Mouse (Mus musculus): Measurements from ENCODE around the gene Cdh4.

DNA sequence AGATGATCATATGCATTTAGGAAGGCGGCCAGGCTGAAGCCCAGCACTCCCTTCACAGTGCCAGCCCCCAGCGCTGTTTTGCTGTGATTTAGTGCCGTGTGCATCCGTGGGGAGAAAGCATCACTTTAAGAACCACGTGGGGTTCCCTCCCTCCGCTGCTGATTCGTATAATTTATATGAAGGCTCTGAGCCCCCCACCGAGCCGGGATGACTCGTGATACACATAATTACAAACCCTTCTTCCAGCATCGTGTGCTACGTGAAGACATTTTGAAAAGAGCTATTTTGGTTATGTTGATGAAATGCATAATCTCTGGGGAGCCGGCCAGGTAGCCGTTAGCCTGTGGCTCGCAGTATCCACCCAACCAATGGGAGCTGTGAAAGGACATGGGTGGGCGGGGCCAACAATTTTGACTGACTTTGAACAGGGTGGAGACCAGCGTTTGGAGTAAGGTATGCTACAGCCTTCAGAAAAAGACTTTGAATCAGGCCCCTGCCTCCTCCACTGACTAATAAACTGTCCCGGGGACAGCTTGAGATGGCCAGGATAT, 382.6 kb downstream of the Cdh4 start:
- TF ChIP-seq CTCF (IDR thresholded peaks at IDR 0.05; ENCODE audit: borderline replicate concordance, insufficient read depth, low read length) (no peak), POLR2A (IDR thresholded peaks at IDR 0.05; ENCODE audit: low read depth, low read length) (no peak)

All from embryonic fibroblast, embryonic 13.5 days (primary cell).